14 mouse cellular contexts compared by ENCODE assay signal in the genomic region with DNA sequence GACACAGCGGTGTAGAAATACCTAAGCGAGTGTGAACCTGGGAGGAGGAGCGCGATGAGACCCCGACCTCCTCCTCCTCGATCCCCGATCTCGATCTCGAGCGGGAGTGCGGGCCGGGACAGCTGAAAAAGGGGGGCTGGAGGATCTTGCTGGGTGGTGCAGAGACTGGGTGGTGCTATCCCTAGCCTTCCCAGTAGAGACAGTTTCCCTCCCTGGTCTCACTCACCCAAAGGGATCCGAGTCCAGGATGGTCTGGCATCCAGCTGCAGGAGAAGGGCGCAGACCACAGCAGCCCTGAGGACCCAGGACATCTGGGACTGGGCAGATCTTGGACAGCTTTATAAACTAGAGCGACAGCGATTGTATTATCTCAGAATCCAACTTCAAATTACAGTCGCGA. TPM values are rescaled to one million over a fixed set of nuclear protein-coding genes. Genes with fewer than 3 reads are reported as not detected.
DNase-seq lines count a peak whose midpoint lies in the region; ATAC-seq and TF ChIP-seq lines count a peak whose summit lies in the region.
"Not testable (repeated sequence)": the region's sequence is repeated elsewhere in the genome, so short reads cannot be mapped to it uniquely, and the experiment has no call there.
"Had no signal": no experiment of that assay in that cellular context is flagged by ENCODE, and none has a peak within 500 bp of the region (broad histone marks: within the 10 kb centered on the region; RNA-seq: fewer than 3 reads in every experiment).

No protein-coding gene starts in this region.

- WGBS in forebrain, embryonic 13.5 days: 20% methylated on average over 18 of the region's 18 CpGs
- 15% methylated on average over 18 of the region's 18 CpGs for WGBS in heart, embryonic 13.5 days
- WGBS in intestine, embryonic 16.5 days: 15% methylated on average over 18 of the region's 18 CpGs
- WGBS in liver, embryonic 12.5 days (ENCODE audit: insufficient replicate concordance): 18% methylated on average over 18 of the region's 18 CpGs
- 23% methylated on average over 18 of the region's 18 CpGs for WGBS in olfactory bulb, adult 2 months

- not testable (repeated sequence) for TF ChIP-seq CTCF in olfactory bulb, adult 2 months (IDR thresholded peaks at IDR 0.05; ENCODE audit: insufficient read depth, low read depth, low read length)

- H3K4me2 ChIP-seq in forebrain, embryonic 13.5 days: peak overlapping the region; percentile 37
- H3K4me2 ChIP-seq in heart, embryonic 13.5 days: peak overlapping the region; percentile 62
- H3K4me2 ChIP-seq in intestine, embryonic 16.5 days (ENCODE audit: low read depth, low read length): peak overlapping the region; percentile 43
- peak overlapping the region; percentile 26 for H3K4me2 ChIP-seq in liver, embryonic 12.5 days

- H3K4me1 ChIP-seq in forebrain, embryonic 13.5 days; heart, embryonic 13.5 days; intestine, embryonic 16.5 days (ENCODE audit: control insufficient read depth, insufficient read depth, low read length); liver, embryonic 12.5 days: not testable (repeated sequence)
- peaks cover 14% of the 10 kb centered on the region; the same call in 1 of the 2 replicates for H3K4me1 ChIP-seq in olfactory bulb, adult 2 months (ENCODE audit: control insufficient read depth, insufficient read depth, low read length)

- not testable (repeated sequence) for H3K9me3 ChIP-seq in forebrain, embryonic 13.5 days (replicated peaks); heart, embryonic 13.5 days; intestine, embryonic 16.5 days (ENCODE audit: control insufficient read depth, low read length); liver, embryonic 12.5 days (replicated peaks)

- peak; percentile 34 for DNase-seq in adrenal gland, adult 2 months

- TF ChIP-seq POLR2A in olfactory bulb, adult 2 months (IDR thresholded peaks at IDR 0.05; ENCODE audit: insufficient read depth, low read depth, low read length): not testable (repeated sequence)

- H3K27ac ChIP-seq in forebrain, embryonic 13.5 days; heart, embryonic 13.5 days (replicated peaks); intestine, embryonic 16.5 days (ENCODE audit: low read length); liver, embryonic 12.5 days; olfactory bulb, adult 2 months (ENCODE audit: insufficient read depth, low read depth, low read length): not testable (repeated sequence)

- not testable (repeated sequence) for ATAC-seq in forebrain, embryonic 13.5 days; heart, embryonic 13.5 days (ENCODE audit: extremely low read depth, insufficient number of reproducible peaks, low FRiP score, low TSS enrichment); liver, embryonic 12.5 days
- ATAC-seq in intestine, embryonic 16.5 days: peak; percentile 72
- peak; percentile 26; the same call in 1 of the 2 replicates for ATAC-seq in megakaryocyte, adult 5-6 weeks (ENCODE audit: poor library complexity, severe bottlenecking)

- H3K36me3 ChIP-seq in forebrain, embryonic 13.5 days (ENCODE audit: poor library complexity, severe bottlenecking); heart, embryonic 13.5 days; intestine, embryonic 16.5 days (ENCODE audit: control insufficient read depth, insufficient read depth, low read length); liver, embryonic 12.5 days: not testable (repeated sequence)

- H3K4me3 ChIP-seq in forebrain, embryonic 13.5 days; liver, embryonic 12.5 days: not testable (repeated sequence)
- peak overlapping the region; percentile 40 for H3K4me3 ChIP-seq in heart, embryonic 13.5 days
- H3K4me3 ChIP-seq in intestine, embryonic 16.5 days (ENCODE audit: low read length): peak overlapping the region; percentile 4
- H3K4me3 ChIP-seq in olfactory bulb, adult 2 months (ENCODE audit: insufficient read depth, low read depth, low read length): peak overlapping the region; percentile 42

- H3K27me3 ChIP-seq in forebrain, embryonic 13.5 days: peaks cover 41% of the 10 kb centered on the region
- peaks cover 62% of the 10 kb centered on the region for H3K27me3 ChIP-seq in heart, embryonic 13.5 days (replicated peaks)
- not testable (repeated sequence) for H3K27me3 ChIP-seq in intestine, embryonic 16.5 days (replicated peaks; ENCODE audit: control insufficient read depth, insufficient read depth, low read length)
- peaks cover 43% of the 10 kb centered on the region for H3K27me3 ChIP-seq in liver, embryonic 12.5 days (replicated peaks)

- not testable (repeated sequence) for H3K9ac ChIP-seq in forebrain, embryonic 13.5 days; heart, embryonic 13.5 days; intestine, embryonic 16.5 days (ENCODE audit: low read depth, low read length); liver, embryonic 12.5 days

RNA-seq across cellular contexts. Expression of a gene that starts 0.6 kb away (rescaled TPM):
- total RNA-seq in adrenal gland, adult 2 months (2021): under 1 TPM in 1 of 2 experiments, not detected in 1; 0.41 TPM
- 0.33 and 0.36 TPM in 2 replicates for polyA plus RNA-seq in adrenal gland, adult 2 months (2012; rRNA removed)
- not detected in 2 replicates for polyA plus RNA-seq in forebrain, embryonic 13.5 days (2015; fragmentation: Nextera tagmentation; extraction: Ambion mirVana)
- polyA plus RNA-seq in heart, embryonic 13.5 days (2015; fragmentation: Nextera tagmentation; extraction: Ambion mirVana): not detected in 2 replicates
- 0.29 and 0.36 TPM in 2 replicates for polyA plus RNA-seq in intestine, embryonic 16.5 days (2015; fragmentation: Nextera tagmentation; extraction: Ambion mirVana)
- polyA plus RNA-seq in liver, embryonic 12.5 days (2016; fragmentation: Nextera tagmentation; extraction: Ambion mirVana): not detected in 2 replicates
- 0.62 TPM in 1 of 2 replicates, not detected in the other for total RNA-seq in megakaryocyte, adult 5-6 weeks (2015)
- total RNA-seq in megakaryocyte, adult 5-6 weeks (2017): 0.12 and 0.15 TPM in 2 replicates
- not detected in 2 replicates for polyA plus RNA-seq in olfactory bulb, adult 2 months (2012; ENCODE audit: insufficient read depth, insufficient read length, low replicate concordance, missing spikeins)
- total RNA-seq: gastrocnemius, postnatal 25 days; heart, postnatal 4 days; layer of hippocampus, postnatal 10 days; left cerebral cortex, postnatal 4 days had no signal
- polyA plus RNA-seq: forebrain, embryonic 10.5 days; kidney, embryonic 14.5 days had no signal

RNA-seq across cellular contexts. Expression of a gene that starts 8.4 kb away (rescaled TPM):
- total RNA-seq in adrenal gland, adult 2 months (2021): not detected
- polyA plus RNA-seq in adrenal gland, adult 2 months (2012; rRNA removed): not detected in 2 replicates
- polyA plus RNA-seq in forebrain, embryonic 13.5 days (2015; fragmentation: Nextera tagmentation; extraction: Ambion mirVana): not detected in 2 replicates
- polyA plus RNA-seq in heart, embryonic 13.5 days (2015; fragmentation: Nextera tagmentation; extraction: Ambion mirVana): not detected in 2 replicates
- 1.4 and 2.1 TPM in 2 replicates for polyA plus RNA-seq in intestine, embryonic 16.5 days (2015; fragmentation: Nextera tagmentation; extraction: Ambion mirVana)
- not detected in 2 replicates for polyA plus RNA-seq in liver, embryonic 12.5 days (2016; fragmentation: Nextera tagmentation; extraction: Ambion mirVana)
- not detected in 2 replicates for total RNA-seq in megakaryocyte, adult 5-6 weeks (2015)
- not detected in 2 replicates for total RNA-seq in megakaryocyte, adult 5-6 weeks (2017)
- polyA plus RNA-seq in olfactory bulb, adult 2 months (2012; ENCODE audit: insufficient read depth, insufficient read length, low replicate concordance, missing spikeins): not detected in 2 replicates
- total RNA-seq: adrenal gland, postnatal 25 days; gastrocnemius, postnatal 25 days; heart, postnatal 4 days; layer of hippocampus, postnatal 10 days; left cerebral cortex, postnatal 4 days had no signal
- polyA plus RNA-seq: forebrain, embryonic 10.5 days; kidney, embryonic 14.5 days had no signal

RNA-seq across cellular contexts. Expression of a gene that starts 47.5 kb away (rescaled TPM):
- total RNA-seq in adrenal gland, adult 2 months (2021): not detected
- polyA plus RNA-seq in adrenal gland, adult 2 months (2012; rRNA removed): 0.19 TPM in 1 of 2 replicates, not detected in the other
- polyA plus RNA-seq in forebrain, embryonic 13.5 days (2015; fragmentation: Nextera tagmentation; extraction: Ambion mirVana): not detected in 2 replicates
- 1.3 and 1.9 TPM in 2 replicates for polyA plus RNA-seq in heart, embryonic 13.5 days (2015; fragmentation: Nextera tagmentation; extraction: Ambion mirVana)
- polyA plus RNA-seq in intestine, embryonic 16.5 days (2015; fragmentation: Nextera tagmentation; extraction: Ambion mirVana): 1.9 and 3.5 TPM in 2 replicates
- not detected in 2 replicates for polyA plus RNA-seq in liver, embryonic 12.5 days (2016; fragmentation: Nextera tagmentation; extraction: Ambion mirVana)
- total RNA-seq in megakaryocyte, adult 5-6 weeks (2015): not detected in 2 replicates
- total RNA-seq in megakaryocyte, adult 5-6 weeks (2017): not detected in 2 replicates
- polyA plus RNA-seq in olfactory bulb, adult 2 months (2012; ENCODE audit: insufficient read depth, insufficient read length, low replicate concordance, missing spikeins): not detected in 2 replicates
- total RNA-seq: adrenal gland, postnatal 25 days; gastrocnemius, postnatal 25 days; heart, postnatal 4 days; layer of hippocampus, postnatal 10 days; left cerebral cortex, postnatal 4 days had no signal
- polyA plus RNA-seq: forebrain, embryonic 10.5 days; kidney, embryonic 14.5 days had no signal
